Mouse (Mus musculus) hindbrain, embryonic 12.5 days (tissue): ENCODE results near the gene Ano10. TPM values are rescaled to one million over a fixed set of nuclear protein-coding genes. Genes with fewer than 3 reads are reported as not detected.
"Not testable (repeated sequence)": the region's sequence is repeated elsewhere in the genome, so short reads cannot be mapped to it uniquely, and the experiment has no call there.

Experiments
- ATAC-seq: fragments of 200-750 bp; cut with Nextera tagmentation; 2 replicates; pipeline ENCODE4 v1.8.0; 2017; ENCODE audit warnings: moderate TSS enrichment; ENCODE audit not compliant: low FRiP score
- H3K27ac ChIP-seq: fragments of 300-500 bp; sonication (generic); 2 replicates; pipeline ENCODE4 v1.5.1; 2016; ENCODE audit warnings: mild to moderate bottlenecking
- H3K27me3 ChIP-seq: fragments of 300-500 bp; sonication (generic); 2 replicates; pipeline ENCODE4 v1.6.1; 2016; ENCODE audit warnings: mild to moderate bottlenecking
- H3K36me3 ChIP-seq: fragments of 300-500 bp; sonication (generic); 2 replicates; pipeline ENCODE4 v1.6.1; 2016; ENCODE audit warnings: mild to moderate bottlenecking
- H3K4me1 ChIP-seq: fragments of 300-500 bp; sonication (generic); 2 replicates; pipeline ENCODE4 v1.6.1; 2016
- H3K4me2 ChIP-seq: fragments of 300-500 bp; sonication (generic); replicated peaks from 2 replicates; pipeline ENCODE4 v1.6.1; 2016; ENCODE audit warnings: mild to moderate bottlenecking
- H3K4me3 ChIP-seq: fragments of 300-500 bp; sonication (generic); 2 replicates; pipeline ENCODE4 v1.5.1; 2016; ENCODE audit warnings: mild to moderate bottlenecking
- H3K9ac ChIP-seq: fragments of 300-500 bp; sonication (generic); 2 replicates; pipeline ENCODE4 v1.6.1; 2016; ENCODE audit warnings: mild to moderate bottlenecking, moderate library complexity
- H3K9me3 ChIP-seq: fragments of 300-500 bp; sonication (generic); replicated peaks from 2 replicates; pipeline ENCODE4 v1.6.1; 2016; ENCODE audit warnings: mild to moderate bottlenecking
- WGBS: fragments of 180-500 bp; shearing (Covaris S2); methylation state at CpG from one replicate; pipeline ENCODE4 v1.1.7; 2016; 5-methylcytosine and 5-hydroxymethylcytosine counted together
- polyA plus RNA-seq: library from polyadenylated mRNA; unstranded; fragments of >200 nt; fragmentation: Nextera tagmentation; extraction: Ambion mirVana; gene quantifications from 2 replicates; pipeline ENCODE4 v1.2.1, GENCODE M21; 2016

Ano10 gene
- polyA plus RNA-seq, 1 experiment from 2014 or later, result 53.6 TPM

DNA sequence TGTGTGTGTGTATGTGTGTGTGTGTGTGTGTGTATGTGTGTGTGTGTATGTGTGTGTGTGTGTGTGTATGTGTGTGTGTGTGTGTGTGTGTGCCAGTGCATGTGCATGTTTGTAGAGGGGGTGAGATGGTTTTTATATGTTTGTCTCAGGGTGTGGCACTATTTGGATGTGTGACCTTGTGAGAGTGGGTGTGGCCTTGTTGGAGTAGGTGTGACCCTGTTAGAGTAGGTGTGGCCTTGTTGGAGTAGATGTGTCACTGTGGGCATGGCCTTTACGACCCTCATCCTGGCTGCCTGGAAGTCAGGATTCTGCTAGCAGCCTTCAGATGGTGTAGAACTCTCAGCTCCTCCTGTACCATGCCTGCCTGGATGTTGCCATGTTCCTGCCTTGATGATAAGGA lies 18.9 kb upstream of the Ano10 start:
- 92% methylated on average over 1 of the region's 1 CpGs for WGBS

DNA sequence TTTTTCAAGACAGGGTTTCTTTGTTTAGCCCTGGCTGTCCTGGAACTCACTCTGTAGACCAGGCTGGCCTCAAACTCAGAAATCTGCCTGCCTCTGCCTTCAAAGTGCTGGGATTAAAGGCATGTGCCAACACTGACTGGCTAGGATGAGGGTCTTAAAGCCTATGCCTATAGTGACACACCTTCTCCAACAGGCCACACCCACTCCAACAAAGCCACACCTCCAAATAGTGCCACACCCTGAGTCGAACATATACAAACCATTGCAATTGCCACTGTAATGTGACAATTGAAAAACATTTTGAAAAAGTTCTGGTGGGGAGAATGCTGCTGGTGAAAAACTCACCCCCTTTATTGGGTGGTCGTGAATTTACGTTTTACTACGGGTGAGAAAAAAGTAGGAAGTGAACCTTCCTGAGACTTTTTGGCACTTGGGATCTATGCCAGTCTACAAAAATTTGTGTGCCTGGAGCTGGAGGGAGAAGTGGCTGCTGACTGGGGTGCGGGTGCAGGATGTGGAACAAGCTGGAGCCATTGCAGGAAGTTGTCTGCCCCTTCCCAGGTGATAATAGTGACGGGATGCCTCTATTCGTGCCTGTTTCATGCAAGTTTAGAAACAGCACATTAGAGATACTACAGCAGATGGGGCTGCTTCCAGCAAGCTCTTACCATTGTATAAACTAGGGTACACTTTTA lies 18.2 kb upstream of the Ano10 start:
- H3K4me3 ChIP-seq, result no peak overlapping the region
- no peaks in the 10 kb centered on the region for H3K9me3 ChIP-seq
- no peak overlapping the region for H3K4me2 ChIP-seq
- no peak overlapping the region for H3K9ac ChIP-seq
- H3K36me3 ChIP-seq, result no peaks in the 10 kb centered on the region
- H3K27ac ChIP-seq, result no peak overlapping the region
- WGBS, result 90% methylated on average over 7 of the region's 7 CpGs
- H3K27me3 ChIP-seq, result no peaks in the 10 kb centered on the region
- H3K4me1 ChIP-seq, result peaks cover 8% of the 10 kb centered on the region; the same call in 1 of the 2 replicates
- no peak for ATAC-seq

More for the DNA sequence above, 18.9 kb upstream of the Ano10 start:
- not testable (repeated sequence) for H3K27ac ChIP-seq, H3K4me1 ChIP-seq, H3K9ac ChIP-seq, H3K27me3 ChIP-seq, H3K9me3 ChIP-seq, ATAC-seq, H3K4me2 ChIP-seq, H3K4me3 ChIP-seq, H3K36me3 ChIP-seq

DNA sequence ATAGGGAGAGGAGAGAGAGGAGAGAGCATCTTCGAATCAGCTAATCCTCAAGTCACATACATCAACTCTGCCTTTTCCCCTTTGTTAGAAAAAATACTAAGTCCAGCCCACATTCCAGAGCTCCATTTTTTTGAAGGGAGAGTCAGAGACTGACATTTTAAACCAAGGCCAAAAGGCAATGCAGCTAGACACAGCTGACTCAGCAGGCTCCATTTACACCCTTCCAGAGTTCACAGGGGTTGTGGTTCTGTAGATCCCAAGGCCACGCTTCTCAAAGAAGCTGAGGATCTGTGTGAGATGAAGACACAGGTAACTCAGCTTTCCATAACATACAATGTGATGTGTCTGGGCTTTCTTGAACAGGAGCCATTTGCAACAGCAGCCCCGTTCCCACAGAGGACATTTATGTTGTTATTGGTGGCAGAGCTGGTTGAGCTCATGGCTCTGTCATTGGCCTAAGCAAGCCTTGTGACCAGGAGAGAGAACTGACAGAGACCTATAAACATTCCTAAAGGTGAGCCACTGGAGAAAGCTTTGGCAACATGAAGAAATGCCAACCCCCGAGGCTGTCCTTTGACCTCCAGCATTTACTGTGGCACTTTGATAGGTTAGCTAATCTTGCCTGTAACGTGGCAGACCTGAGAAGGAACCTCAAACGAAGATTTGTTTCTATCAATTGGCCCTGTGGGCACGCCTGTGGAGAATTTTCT lies 17.0 kb upstream of the Ano10 start:
- peak overlapping the region; percentile 38 for H3K4me3 ChIP-seq
- no peaks in the 10 kb centered on the region for H3K36me3 ChIP-seq
- H3K9ac ChIP-seq, result peak overlapping the region; percentile 59
- H3K27ac ChIP-seq, result peak overlapping the region; percentile 55; the same call in 1 of the 2 replicates
- H3K9me3 ChIP-seq, result no peaks in the 10 kb centered on the region
- H3K27me3 ChIP-seq, result no peaks in the 10 kb centered on the region
- H3K4me1 ChIP-seq, result peaks cover 8% of the 10 kb centered on the region; the same call in 1 of the 2 replicates
- H3K4me2 ChIP-seq, result peak overlapping the region; percentile 60
- WGBS, result 73% methylated on average over 7 of the region's 7 CpGs
- 0 out of 2 replicates have a peak, but pooled peaks have one; percentile 16 for ATAC-seq

DNA sequence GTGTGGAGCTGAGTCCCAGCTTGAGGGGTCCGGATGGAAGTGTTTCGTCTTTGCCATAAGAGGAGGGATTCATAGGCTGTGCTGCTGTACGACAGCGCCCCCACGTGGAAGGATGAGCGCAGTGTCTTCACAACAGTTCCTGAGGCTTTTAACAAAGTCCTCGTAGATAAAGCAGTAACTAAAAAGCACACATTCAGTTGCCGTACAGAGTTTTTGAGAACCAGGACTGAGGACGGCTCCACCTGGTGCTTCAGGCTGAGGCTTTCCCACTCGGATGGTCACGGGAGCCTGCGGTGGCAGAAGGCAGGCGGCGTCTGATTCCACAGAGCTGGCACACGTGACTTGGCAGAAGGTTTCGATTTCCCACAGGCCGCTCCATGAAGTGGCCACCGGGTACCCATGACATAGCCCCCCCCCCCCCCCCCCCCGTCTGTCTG lies 16.4 kb upstream of the Ano10 start:
- Histone ChIP-seq H3K27ac (peak overlapping the region; percentile 55; the same call in 1 of the 2 replicates), H3K27me3 (no peaks in the 10 kb centered on the region), H3K9me3 (no peaks in the 10 kb centered on the region), H3K9ac (peak overlapping the region; percentile 59), H3K4me3 (peak overlapping the region; percentile 38), H3K4me2 (peak overlapping the region; percentile 60), H3K4me1 (peaks cover 8% of the 10 kb centered on the region; the same call in 1 of the 2 replicates), H3K36me3 (no peaks in the 10 kb centered on the region)
- WGBS, result 7% methylated on average over 19 of the region's 19 CpGs
- peak; percentile 87 for ATAC-seq

DNA sequence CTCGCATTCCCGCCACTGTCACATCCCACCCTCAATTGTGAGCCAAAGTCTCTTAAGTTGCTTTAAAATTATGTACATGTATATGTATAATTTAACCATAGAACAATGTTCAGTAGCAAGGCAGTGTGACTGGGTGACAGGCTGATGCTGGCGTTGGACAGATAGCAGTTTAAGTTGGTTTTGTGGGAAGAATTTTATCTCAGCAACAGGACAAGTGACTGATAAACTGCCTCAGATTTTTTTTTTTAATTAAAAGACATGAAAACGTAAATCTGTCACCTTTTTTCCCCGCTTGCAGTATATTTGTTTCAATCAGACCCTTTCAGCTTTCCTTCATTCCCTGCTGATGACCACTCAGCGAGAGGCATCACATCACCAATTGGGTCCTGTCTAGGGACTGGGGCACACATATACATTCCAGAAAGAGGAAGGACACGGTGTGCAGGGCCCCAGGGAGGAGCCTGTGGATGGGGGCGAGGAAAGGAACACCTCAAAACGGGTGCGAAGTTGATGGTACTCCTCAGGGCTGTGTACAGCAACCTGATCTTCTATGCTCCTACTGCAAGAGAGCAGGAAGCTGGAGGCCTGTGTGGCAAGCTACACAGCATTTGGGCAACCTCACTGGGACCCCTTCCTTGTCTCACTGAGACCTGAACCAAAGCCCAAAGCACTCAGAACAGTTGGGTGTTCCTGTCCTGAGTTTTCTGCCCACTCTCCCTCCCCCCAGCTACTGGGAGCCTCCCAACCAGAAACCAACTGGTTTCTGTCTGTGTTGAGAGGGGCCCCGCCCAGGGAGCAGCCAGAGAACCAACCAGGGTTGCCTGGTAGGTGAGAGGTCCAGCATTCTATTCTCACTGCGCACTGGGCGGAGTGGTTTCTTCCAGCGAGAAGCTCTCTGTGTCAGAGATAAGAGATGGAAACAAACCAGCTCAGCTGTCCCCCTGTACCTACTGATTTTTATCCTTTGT lies 15.1 kb upstream of the Ano10 start:
- ATAC-seq, result no peak
- WGBS, result 72% methylated on average over 14 of the region's 14 CpGs
- H3K27ac ChIP-seq, result no peak overlapping the region
- no peak overlapping the region for H3K9ac ChIP-seq
- H3K9me3 ChIP-seq, result no peaks in the 10 kb centered on the region
- no peaks in the 10 kb centered on the region for H3K36me3 ChIP-seq
- peaks cover 8% of the 10 kb centered on the region; the same call in 1 of the 2 replicates for H3K4me1 ChIP-seq
- H3K4me3 ChIP-seq, result no peak overlapping the region
- H3K27me3 ChIP-seq, result no peaks in the 10 kb centered on the region
- no peak overlapping the region for H3K4me2 ChIP-seq

DNA sequence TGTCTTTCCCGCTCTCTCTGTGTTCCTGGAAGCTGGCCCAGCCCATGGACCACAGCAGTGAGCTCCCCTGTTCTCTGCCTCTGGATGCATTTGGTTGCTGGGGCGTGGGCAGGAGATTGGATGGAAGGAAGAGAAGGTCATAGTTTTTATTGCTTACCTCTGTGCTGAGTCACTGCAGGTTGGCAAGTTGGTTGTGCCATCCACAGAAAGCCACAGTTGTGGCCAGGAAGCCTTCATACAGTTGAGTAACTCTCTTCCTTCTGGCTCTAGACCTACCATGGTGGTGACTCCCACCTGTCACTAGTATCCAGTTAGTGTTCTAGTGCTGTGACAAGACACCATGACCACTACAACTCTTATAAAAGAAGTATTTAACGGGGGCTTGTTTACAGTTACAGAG lies 11.1 kb upstream of the Ano10 start:
- Histone ChIP-seq H3K36me3 (no peaks in the 10 kb centered on the region), H3K27ac (no peak overlapping the region), H3K4me1 (peaks cover 3% of the 10 kb centered on the region; the same call in 1 of the 2 replicates), H3K9me3 (no peaks in the 10 kb centered on the region), H3K4me3 (no peak overlapping the region), H3K4me2 (no peak overlapping the region), H3K27me3 (no peaks in the 10 kb centered on the region), H3K9ac (no peak overlapping the region)
- 88% methylated on average over 3 of the region's 3 CpGs for WGBS
- no peak for ATAC-seq

DNA sequence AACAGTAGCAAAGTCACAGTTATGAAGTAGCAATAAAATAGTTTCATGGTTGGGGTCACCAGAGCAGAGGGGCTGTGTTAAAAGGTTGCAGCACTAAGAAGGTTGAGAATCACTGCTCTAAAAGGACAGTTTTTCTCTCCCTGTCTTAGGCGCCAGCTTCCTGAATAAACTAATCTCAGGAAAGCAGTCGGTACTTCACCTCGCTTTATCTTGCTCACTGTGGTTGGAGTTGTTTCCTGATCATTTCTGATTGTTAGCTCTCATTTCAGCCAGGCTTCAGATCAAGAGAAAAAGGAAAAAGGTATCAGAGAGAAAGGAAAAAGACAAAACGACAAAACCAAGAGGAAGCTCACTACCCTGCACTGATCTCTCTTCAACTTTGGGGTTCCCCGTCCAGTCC lies 1.9 kb upstream of the Ano10 start:
- Histone ChIP-seq H3K4me2 (no peak overlapping the region), H3K4me3 (no peak overlapping the region), H3K27ac (no peak overlapping the region), H3K27me3 (no peaks in the 10 kb centered on the region), H3K4me1 (peaks cover 10% of the 10 kb centered on the region), H3K9ac (no peak overlapping the region), H3K9me3 (no peaks in the 10 kb centered on the region), H3K36me3 (no peaks in the 10 kb centered on the region)
- ATAC-seq, result no peak
- WGBS, result 92% methylated on average over 5 of the region's 5 CpGs

DNA sequence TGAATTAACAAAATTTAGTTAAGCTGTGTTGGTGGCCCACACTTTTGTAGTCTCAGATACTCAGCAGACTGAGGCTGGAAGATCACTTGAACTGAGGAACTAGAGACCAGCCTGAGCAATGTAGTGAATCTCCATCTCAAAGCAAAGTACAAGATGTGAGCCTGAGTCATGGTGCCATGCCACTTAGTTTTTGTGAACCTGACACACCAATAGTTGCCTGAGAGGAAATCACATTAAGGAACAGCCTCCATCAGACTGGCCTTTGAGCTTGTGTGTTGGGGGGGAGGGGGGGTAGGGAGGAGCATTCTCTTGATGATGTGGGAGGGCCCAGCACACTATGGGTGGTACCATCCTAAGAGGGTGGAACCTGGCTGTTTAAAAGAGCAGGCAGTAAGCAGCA lies 1.2 kb upstream of the Ano10 start:
- peaks cover 10% of the 10 kb centered on the region for H3K4me1 ChIP-seq
- H3K27ac ChIP-seq, result no peak overlapping the region
- H3K36me3 ChIP-seq, result no peaks in the 10 kb centered on the region
- no peaks in the 10 kb centered on the region for H3K27me3 ChIP-seq
- H3K4me2 ChIP-seq, result no peak overlapping the region
- ATAC-seq, result no peak
- no peaks in the 10 kb centered on the region for H3K9me3 ChIP-seq
- H3K9ac ChIP-seq, result no peak overlapping the region
- H3K4me3 ChIP-seq, result no peak overlapping the region

DNA sequence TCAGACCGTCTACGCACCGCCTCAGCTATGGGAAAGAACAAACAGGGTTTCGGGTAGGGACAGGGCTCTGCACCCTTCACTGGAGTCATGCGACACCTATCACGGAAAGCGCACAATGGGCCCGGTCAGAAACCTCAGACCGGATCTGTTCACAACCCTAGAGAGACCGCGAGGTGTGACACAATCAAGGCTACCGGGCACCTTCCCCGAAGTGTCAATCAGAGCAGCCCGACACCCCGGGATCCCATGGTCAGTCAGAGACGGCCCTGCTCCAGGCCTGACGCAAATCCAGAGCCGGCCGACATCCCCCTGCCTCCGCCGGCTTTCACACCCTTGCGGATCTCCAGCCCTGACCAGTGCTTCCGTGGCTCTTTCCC lies 370 bp downstream of the Ano10 start:
- H3K27me3 ChIP-seq, result no peaks in the 10 kb centered on the region
- H3K4me2 ChIP-seq, result peak overlapping the region; percentile 66
- H3K4me3 ChIP-seq, result peak overlapping the region; percentile 78
- no peaks in the 10 kb centered on the region for H3K36me3 ChIP-seq
- no peaks in the 10 kb centered on the region for H3K9me3 ChIP-seq
- peak; percentile 88 for ATAC-seq
- H3K4me1 ChIP-seq, result peaks cover 10% of the 10 kb centered on the region
- under 1% methylated on average over 23 of the region's 23 CpGs for WGBS
- peak overlapping the region; percentile 85 for H3K27ac ChIP-seq
- peak overlapping the region; percentile 86 for H3K9ac ChIP-seq

DNA sequence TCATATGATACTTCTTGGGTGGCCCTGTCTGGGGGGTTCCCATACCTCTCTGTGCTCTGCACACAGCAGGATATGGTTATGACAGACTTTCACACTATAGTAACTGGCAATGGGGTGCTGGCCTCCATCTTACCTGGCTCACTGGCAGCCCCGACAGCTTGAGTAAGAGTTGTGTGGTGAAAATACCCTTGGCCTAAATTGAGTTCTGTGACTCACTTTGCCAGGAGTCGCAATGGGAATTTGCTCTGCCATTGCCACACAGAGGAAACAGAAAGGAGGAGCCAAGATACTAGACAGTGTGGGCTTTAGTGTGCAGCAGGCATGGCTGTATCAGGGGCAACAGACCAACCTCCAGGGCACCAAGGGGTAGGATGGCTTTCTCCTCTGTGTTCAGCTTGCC lies 4.0 kb downstream of the Ano10 start:
- H3K27ac ChIP-seq, result no peak overlapping the region
- H3K36me3 ChIP-seq, result no peaks in the 10 kb centered on the region
- WGBS, result 94% methylated on average over 2 of the region's 2 CpGs
- no peak for ATAC-seq
- no peak overlapping the region for H3K9ac ChIP-seq
- no peaks in the 10 kb centered on the region for H3K9me3 ChIP-seq
- no peak overlapping the region for H3K4me3 ChIP-seq
- H3K27me3 ChIP-seq, result no peaks in the 10 kb centered on the region
- H3K4me2 ChIP-seq, result no peak overlapping the region
- H3K4me1 ChIP-seq, result peaks cover 19% of the 10 kb centered on the region

DNA sequence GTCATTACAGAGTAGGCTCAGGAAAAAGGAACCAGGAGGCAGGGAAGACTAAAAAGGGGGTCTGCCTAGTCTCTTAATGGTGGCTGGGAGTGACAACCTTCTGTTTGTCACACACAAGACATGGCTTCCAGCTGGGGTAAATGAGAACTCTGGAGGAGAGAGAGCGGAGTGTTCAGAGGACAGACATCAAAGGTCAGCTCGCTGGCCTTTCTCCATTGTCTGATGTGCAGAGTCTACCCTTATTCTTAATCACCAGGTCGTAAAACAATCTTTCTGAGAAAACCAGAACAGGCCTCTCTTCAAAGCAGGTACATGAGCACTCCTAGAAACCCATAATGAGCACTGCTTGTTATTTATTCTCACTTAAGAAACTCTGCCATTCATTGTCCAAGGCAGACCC lies 5.8 kb downstream of the Ano10 start:
- WGBS, result 23% methylated on average over 3 of the region's 3 CpGs
- Histone ChIP-seq H3K4me1 (peaks cover 30% of the 10 kb centered on the region), H3K27ac (no peak overlapping the region)

DNA sequence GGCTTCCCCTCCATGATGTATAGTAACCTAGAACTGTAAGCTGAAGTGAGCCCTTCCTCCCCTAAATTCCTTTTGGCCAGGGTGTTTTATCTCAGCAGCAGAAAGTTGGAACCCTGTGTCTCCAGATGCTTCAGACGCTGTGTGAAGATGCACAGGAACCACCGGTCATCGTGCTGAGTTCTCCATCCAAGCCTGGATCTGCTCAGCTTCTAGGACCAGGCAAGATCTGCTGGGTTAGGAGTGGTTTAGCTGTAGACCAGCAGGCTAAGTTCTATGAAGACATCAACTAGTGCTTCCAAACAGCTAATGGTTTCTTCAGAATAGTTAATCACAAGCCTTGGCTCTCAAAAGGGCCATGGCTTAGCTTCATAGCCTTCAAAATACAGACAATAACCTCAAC lies 6.7 kb downstream of the Ano10 start:
- H3K27ac ChIP-seq, result no peak overlapping the region
- H3K36me3 ChIP-seq, result no peaks in the 10 kb centered on the region
- WGBS, result 89% methylated on average over 3 of the region's 3 CpGs
- H3K4me2 ChIP-seq, result no peak overlapping the region
- no peaks in the 10 kb centered on the region for H3K27me3 ChIP-seq
- no peak overlapping the region for H3K4me3 ChIP-seq
- H3K9ac ChIP-seq, result no peak overlapping the region
- H3K4me1 ChIP-seq, result peaks cover 24% of the 10 kb centered on the region
- no peaks in the 10 kb centered on the region for H3K9me3 ChIP-seq
- no peak for ATAC-seq

More for the DNA sequence above, 5.8 kb downstream of the Ano10 start:
- Histone ChIP-seq H3K27me3 (no peaks in the 10 kb centered on the region), H3K4me2 (no peak overlapping the region), H3K9ac (no peak overlapping the region), H3K4me3 (no peak overlapping the region), H3K9me3 (no peaks in the 10 kb centered on the region), H3K36me3 (no peaks in the 10 kb centered on the region)
- ATAC-seq, result no peak
